Mouse (Mus musculus) G1E (cell line): ENCODE data around the gene Msh5.

Experiments
- CTCF ChIP-seq: IDR thresholded peaks from 2 replicates; pipeline ENCODE4 v1.5.1; 2012; ENCODE audit warnings: low read depth, low read length, inconsistent platforms, mixed read lengths
- GATA1 ChIP-seq: IDR thresholded peaks from 2 replicates; pipeline ENCODE4 v1.6.1; 2012; ENCODE audit warnings: borderline replicate concordance, low read length, inconsistent platforms, mixed read lengths

DNA sequence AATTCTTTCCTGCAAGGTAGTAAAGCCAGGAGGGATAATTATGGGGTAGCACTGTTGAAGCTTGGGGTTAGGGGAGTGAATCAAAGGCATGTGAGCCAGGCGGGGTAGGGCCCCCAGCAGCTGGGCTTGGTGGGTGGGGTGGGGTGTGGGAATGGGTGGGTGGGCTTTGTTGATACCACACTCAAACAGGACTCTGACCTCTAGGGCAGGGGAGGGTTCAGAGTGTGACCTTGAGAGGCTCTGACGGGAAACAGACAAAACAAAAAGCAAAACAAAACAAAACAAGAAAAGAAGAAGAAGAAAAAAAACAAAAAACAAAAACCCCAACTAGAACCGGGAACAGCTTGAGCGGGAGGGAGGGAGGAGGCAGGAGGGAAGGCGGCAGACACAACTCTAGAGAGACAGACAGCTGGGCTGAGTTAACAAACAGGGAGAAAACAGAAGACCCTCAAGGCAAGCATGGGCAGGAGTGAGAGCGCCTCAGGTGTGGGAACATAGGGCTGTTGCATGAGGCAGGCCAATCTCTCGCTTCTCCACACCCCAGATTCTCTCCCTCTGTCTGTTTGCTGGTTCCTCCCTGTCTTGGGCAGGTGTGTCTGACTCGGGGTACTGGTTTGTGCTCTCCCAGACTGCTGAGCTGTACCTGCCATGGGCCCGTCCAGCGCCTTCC is 30.1 kb upstream of the Msh5 start, which contains the start of gene Ly6g6e:
- TF ChIP-seq GATA1 (no peak), CTCF (no peak)
